Mouse (Mus musculus) gastrocnemius, postnatal 36 days (tissue): Measurements from ENCODE around the gene Nemp1. TPM values are rescaled to one million over a fixed set of nuclear protein-coding genes. Genes with fewer than 3 reads are reported as not detected.

Experiments
- DNase-seq, 2 experiments: peaks; one replicate each; pipeline ENCODE4 v3.0.0; 2022
- intact Hi-C: fragments of 180-260 bp; cut with DNase I; formaldehyde crosslinking; loops from one replicate; pipeline ENCODE4 v1.15.1; 2025
- total RNA-seq, 2 experiments: library from RNA; stranded (reverse); gene quantifications; 2 replicates each; pipeline ENCODE4 v1.2.3; 2021

Nemp1 gene
- total RNA-seq, 2 experiments from 2014 or later = 1.9 to 2.1 TPM

DNA sequence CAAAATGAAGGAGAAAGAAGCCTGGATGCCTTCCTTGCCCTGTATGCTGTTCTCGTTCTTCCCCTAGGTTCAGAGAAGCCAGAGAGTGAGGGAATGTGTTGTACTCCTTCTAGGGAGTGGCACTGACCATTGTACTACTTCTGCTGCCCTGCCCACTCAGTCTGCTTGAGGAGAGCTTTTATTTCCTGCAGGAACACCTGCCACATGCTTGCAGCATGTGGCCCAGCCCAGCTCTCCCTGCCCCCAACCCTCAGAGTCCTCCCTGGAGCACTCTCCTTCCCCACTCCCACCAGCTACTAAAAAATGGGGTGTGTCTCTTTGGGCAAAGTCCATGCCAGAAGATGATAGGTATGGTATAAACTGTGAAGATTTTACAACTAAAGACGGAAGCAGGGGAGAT is 37.6 kb downstream of the Nemp1 start:
- DNase-seq = no peak
- intact Hi-C loops = no loop called here

DNA sequence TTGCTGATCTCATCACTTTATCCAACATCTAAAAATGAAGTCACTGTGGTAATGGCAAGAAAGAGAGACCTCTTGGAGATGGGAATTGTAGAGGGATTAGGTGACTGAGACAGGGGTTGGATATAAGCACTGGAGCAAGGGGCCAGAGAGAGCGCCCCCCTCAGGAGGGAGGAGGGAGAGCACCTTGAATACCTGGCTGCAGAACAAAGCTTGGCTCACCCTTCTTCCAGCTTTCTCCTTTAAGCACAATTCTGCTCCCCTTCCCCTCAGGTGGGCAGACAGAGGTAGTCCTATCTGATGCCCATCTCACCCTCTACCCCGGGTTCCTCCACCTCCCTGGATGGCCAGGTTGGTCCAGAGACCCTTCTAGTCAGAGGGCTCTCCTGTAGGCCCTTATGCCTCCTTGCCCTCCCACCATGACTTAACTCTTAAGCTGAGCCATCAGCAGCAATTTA is 38.1 kb downstream of the Nemp1 start, which contains the start of gene Myo1a:
Myo1a (plus strand) TSS at position 405 of the 455 bp plus-strand sequence.
- no peak for DNase-seq
- intact Hi-C loops = no loop called here

GRCm38 (mm10) chr10:127705783-127706182 is 39.1 kb downstream of the Nemp1 start:
- no peak for DNase-seq
- intact Hi-C loops = no loop called here

- no peak for DNase-seq
- intact Hi-C loops = no loop called here
Observed at GRCm38 (mm10) chr10:127707721-127708120, 41.0 kb downstream of the Nemp1 start.

DNA sequence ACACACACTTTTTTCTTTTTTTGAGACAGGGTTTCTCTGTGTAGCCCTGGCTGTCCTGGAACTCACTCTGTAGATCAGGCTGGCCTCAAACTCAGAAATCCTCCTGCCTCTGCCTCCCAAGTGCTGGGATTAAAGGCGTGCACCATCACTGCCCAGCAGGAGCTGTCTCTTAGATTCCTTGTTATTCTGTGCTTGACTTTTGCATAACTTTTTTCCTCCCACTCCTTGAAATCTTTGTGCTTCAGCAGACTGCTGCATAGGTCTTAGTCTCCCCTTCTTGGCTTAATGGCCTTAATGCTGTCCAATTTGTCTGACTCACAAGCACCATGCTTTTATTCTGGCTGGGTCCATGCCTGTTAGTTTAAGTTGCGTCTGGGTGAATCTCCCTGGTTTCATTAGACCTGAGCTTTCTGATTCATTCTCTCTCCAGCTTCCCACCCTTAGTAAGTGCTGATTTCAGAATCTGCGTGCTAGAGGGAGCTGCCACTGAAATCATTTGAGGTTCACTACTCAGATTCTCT is 42.2 kb downstream of the Nemp1 start:
- no peak for DNase-seq
- intact Hi-C loops = no loop called here

DNA sequence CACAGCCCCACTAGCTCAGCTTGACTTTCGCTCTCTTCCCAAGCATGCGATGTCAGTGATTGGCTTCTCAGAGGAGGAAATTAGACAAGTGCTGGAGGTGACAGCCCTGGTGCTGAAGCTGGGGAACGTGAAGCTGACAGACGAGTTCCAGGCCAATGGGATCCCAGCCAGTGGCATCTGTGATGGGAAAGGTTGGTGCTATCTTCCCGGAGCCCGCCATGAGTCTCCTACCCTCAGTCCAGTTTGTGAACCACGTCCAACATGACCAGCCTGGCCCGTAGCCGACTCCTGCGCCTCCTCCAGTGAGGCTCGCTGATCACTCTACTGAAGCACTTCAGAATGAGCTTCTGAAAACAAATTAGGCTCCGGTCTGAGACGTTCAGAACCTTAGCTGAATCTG is 43.6 kb downstream of the Nemp1 start:
- intact Hi-C loops = no loop called here
- no peak for DNase-seq

- no peak for DNase-seq
- intact Hi-C loops = no loop called here
Observed at GRCm38 (mm10) chr10:127712736-127713135, 46.0 kb downstream of the Nemp1 start.

DNA sequence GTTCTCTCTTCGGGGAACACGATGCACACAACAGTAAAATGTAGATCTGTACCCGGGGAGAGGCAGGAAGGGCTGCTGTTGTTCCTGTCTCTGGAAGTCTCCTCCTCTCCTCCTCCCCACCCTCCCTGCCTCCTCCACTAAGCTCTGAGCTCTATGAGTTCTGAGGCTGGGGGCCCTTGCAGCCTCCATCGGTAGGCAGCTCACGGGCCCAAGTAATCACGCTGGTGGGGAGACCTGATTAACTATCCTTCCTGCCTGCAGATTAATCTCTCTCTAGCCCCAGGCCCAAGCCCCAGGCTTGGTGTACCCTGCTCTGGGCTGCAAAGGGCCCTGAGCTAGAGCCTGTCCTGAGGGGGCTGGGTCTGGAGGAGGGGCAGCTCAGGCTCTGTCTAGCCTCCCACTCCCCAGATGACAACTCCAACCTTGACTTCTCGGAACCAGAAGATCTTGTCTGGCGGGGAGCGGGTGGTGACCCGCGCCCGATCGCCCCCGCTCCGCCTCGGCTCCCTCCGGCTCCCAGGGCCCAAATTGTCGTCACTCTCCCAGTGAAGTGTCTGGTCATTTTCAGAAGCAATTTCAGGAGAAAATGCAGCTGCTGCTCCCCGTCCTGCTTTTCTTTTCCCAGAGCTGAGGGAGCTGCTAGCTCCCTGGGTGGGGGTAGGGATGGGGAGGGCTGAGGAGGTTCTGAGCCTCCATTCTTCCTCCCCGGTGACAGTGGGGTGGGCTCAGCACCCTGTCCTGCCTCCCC is 55.1 kb downstream of the Nemp1 start:
- DNase-seq = no peak
- intact Hi-C loops = no loop called here

- intact Hi-C loops = no loop called here
Observed at GRCm38 (mm10) chr10:127724178-127724577, 57.5 kb downstream of the Nemp1 start, which contains the start of gene Tac2. TSS of gene Tac2 (plus strand) at chr10:127724478.

DNA sequence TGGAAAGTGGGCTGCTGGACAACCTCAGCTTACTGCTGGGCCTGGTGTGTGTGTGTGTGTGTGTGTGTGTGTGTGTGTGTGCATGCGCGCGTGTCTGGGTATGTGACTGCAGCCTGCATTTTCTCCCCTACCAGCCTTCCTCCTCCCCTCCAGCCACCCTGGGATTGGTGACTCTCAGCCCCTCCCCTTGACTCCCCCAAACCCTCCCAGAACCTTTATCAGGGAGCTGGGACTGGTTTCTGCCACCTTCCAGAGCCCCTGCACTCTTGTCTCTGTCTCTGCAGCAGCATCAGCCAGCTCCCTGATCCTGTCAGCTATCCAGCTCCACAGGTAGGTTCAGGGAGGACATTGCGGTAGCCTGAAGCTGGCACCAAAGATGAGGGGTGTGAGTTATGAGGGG is 58.4 kb downstream of the Nemp1 start:
- DNase-seq = no peak
- intact Hi-C loops = no loop called here

More at GRCm38 (mm10) chr10:127724178-127724577, 57.5 kb downstream of the Nemp1 start, which contains the start of gene Tac2:
- DNase-seq = no peak

DNA sequence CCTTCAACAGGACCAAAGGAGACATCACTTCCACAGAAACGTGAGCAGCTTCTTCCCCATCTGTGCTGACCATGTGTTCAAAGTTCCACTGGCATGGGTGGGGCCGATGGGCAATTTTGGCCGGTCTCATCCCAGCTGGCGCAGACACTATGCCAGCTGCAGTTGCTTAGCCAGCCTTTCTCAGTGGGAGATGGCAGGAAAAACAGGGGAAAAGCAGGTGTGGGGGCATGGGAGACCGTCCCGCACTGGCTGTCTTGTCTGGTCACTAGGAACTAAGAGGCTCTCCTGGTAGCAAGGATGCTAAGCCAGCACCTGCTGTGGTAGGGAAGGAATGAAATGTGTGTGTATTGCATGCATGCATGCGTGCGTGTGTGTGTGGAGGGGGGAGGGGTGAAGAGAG is 61.7 kb downstream of the Nemp1 start:
- intact Hi-C loops = no loop called here

DNA sequence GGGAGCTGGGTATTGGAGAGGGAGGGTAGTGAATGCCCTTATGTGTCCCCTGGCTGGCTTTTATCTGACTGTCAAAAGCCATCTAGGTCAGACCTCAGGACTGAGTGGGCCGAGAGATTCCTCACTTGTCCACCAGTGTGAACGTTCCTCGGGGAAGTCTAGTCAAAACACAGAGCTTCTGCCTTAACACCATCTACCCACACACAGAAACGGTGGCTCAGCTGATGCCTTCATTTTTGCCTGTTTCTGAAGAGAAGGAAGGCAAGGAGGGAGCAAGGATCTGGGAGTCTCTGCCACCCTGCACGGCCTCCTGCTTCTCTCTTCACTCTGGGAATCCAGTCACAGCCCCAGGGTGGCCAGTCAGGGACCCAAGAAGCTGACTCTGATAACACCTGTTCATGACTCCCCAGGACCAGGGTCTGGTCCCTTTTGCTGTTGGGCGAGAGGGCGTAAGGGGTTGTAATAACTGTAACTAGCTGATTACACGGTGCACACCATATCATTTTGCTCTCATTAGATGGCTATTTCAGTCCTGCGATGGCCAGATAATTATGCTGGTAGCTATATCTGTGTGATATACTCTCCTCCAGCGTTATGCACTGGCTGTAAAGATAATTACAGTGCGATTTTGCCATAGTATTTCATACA is 63.7 kb downstream of the Nemp1 start:
- DNase-seq = no peak

More for the DNA sequence above, 61.7 kb downstream of the Nemp1 start:
- no peak for DNase-seq

GRCm38 (mm10) chr10:127730933-127731310 is 64.2 kb downstream of the Nemp1 start:
- intact Hi-C loops = loop anchor here (10.0 kb wide), 2 partner anchors 86 to 274 kb away; partner anchors contain the start of genes Hsd17b6 and Stat6
- no peak for DNase-seq

More for the DNA sequence above, 63.7 kb downstream of the Nemp1 start:
- intact Hi-C loops = loop anchor here (10.0 kb wide), 2 partner anchors 86 to 274 kb away; partner anchors contain the start of genes Hsd17b6 and Stat6

DNA sequence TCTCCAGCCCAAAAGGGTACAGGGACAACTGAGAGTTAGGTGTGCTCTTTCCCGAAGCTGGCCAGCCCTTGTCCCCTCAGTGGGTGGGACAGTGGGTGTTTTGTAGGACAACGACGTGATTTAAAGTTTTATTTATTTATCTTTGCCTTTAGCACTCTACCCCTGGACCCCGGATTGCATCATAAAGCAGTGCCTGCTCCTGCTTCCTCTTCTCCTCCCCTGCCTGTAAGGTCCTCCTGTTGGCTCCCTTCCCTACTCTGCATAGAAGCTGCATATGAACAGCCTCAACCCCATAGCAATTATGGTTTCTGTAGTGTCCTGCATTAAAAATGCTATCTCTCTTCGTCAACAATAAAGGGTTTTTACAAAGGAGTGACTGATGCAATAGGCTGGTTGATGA is 64.7 kb downstream of the Nemp1 start:
- intact Hi-C loops = loop anchor here (10.0 kb wide), 2 partner anchors 87 to 273 kb away; partner anchors contain the start of genes Hsd17b6 and Stat6
- no peak for DNase-seq

DNA sequence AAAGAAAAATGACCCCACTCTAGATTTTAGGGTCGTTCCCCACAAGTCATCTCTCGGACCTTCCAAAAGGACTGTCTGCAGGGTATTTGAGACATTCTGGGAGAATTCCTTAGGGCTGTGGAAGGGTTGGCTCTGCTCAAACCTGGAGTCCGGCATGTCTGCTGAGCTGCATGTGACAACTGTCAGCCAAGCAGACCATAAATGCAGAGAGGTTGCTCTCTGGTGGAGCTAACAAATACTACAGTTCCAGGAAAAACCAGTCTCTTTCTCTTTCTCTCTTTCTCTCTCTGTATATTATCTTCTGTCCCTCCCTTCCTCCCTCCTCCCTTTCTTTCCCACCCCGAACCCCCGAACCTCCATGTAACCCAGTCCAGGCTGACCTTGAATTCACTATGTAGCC is 67.7 kb downstream of the Nemp1 start:
- intact Hi-C loops = loop anchor here (10.0 kb wide), 2 partner anchors 90 to 270 kb away; partner anchors contain the start of genes Hsd17b6 and Stat6
- no peak for DNase-seq

GRCm38 (mm10) chr10:127736266-127736665 is 69.6 kb downstream of the Nemp1 start:
- no peak for DNase-seq
- intact Hi-C loops = loop anchor here (5.0 to 10.0 kb wide), 3 partner anchors 44 to 269 kb away; partner anchors contain the start of genes Hsd17b6 and Stat6

- no peak for DNase-seq
- intact Hi-C loops = loop anchor here (5.0 to 10.0 kb wide), 3 partner anchors 45 to 268 kb away; partner anchors contain the start of genes Hsd17b6 and Stat6
Observed at GRCm38 (mm10) chr10:127736916-127737315, 70.2 kb downstream of the Nemp1 start.

- intact Hi-C loops = loop anchor here (5.0 to 10.0 kb wide), 3 partner anchors 45 to 267 kb away; partner anchors contain the start of genes Hsd17b6 and Stat6
- no peak for DNase-seq
Observed at GRCm38 (mm10) chr10:127737552-127737951, 70.9 kb downstream of the Nemp1 start.

GRCm38 (mm10) chr10:127738151-127738882 is 71.6 kb downstream of the Nemp1 start:
- intact Hi-C loops = loop anchor here (2.0 to 10.0 kb wide), 4 partner anchors 46 to 266 kb away; partner anchors contain the start of genes Hsd17b6 and Stat6
- no peak for DNase-seq
